Mouse (Mus musculus) brown adipose tissue, adult 24 weeks (tissue): ENCODE data around the gene Ugt1a8. TPM values are rescaled to one million over a fixed set of nuclear protein-coding genes. Genes with fewer than 3 reads are reported as not detected.

ENCODE experiments used
- H3K27ac ChIP-seq: fragments of 200-500 bp; replicated peaks from 2 replicates; pipeline ENCODE4 v1.5.1; 2012; ENCODE audit warnings: low read depth, mild to moderate bottlenecking, low read length
- H3K4me1 ChIP-seq: fragments of 200-500 bp; 2 replicates; pipeline ENCODE4 v1.6.1; 2012; ENCODE audit warnings: low read length, mixed read lengths; ENCODE audit not compliant: control insufficient read depth, insufficient read depth, insufficient read length
- H3K4me3 ChIP-seq: fragments of 200-500 bp; 2 replicates; pipeline ENCODE4 v1.5.1; 2012; ENCODE audit warnings: low read depth, mild to moderate bottlenecking, low read length, moderate library complexity; ENCODE audit not compliant: insufficient read depth
- polyA plus RNA-seq: library from polyadenylated mRNA; stranded (reverse); fragments of >200 nt; gene quantifications from 2 replicates; pipeline ENCODE4 v1.2.4, GENCODE M21; 2012; ENCODE audit not compliant: missing spikeins, insufficient read depth, insufficient read length

Ugt1a8 gene
- polyA plus RNA-seq, 1 experiment, result not detected

DNA sequence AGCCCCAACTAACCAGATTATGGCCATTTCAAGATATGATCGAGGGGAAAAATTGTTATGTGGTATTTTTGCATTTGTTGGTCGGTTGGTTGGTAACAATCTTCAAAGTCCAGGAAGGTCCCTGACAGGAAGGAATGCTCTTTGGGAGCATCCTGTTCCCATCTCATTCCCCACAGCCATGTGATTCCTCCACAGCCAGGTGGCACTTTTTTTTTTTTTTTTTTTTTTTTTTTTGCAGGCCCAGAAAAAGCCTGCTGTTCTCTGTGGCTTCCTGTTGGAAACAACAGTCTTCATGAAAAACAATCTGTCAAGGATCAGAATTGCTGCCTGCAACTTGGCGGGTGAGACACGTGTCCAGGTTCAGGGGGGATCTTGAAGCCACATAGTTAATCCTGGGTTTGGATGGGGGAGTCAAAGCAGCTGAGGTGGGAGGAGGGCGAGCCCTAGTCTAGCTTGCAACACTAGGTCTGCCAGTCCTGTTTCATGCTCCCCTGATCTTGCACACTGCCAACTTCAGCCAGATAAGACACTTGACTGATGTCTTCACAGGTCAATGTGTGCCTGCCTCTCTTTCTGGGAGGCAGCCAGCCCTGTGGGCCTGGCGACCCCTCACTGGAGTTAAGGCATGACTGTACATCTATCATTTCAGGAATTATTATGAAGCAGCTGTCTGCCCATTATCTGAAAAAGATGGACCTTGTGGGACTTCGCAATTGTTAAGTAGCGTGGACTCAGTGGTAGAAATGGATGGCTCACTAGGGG lies 171.4 kb downstream of the Ugt1a8 start:
- Histone ChIP-seq H3K27ac (no peak overlapping the region), H3K4me3 (no peak overlapping the region), H3K4me1 (0 out of 2 replicates have a peak, but pooled peaks cover 2% of the 10 kb centered on the region)

DNA sequence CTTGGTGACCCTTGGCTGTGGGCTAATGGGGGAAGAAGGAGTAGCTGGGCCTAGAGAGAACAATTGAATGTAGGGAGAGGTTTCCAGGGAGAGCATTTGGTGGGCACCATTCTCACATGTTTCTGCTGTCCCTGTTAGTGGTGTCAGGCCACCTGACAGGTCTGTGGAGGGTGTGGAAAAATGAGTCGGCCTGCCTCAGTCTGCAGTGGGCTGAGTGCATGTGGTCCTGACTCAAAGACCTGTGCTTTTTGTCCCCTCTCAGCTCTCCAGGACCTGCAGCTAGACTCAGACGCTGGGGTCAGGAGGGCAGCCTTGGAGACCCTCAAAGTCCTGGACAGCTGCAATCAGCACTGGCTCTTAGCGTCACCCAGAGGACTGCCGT lies 172.0 kb downstream of the Ugt1a8 start:
- Histone ChIP-seq H3K27ac (no peak overlapping the region), H3K4me1 (0 out of 2 replicates have a peak, but pooled peaks cover 2% of the 10 kb centered on the region), H3K4me3 (no peak overlapping the region)

DNA sequence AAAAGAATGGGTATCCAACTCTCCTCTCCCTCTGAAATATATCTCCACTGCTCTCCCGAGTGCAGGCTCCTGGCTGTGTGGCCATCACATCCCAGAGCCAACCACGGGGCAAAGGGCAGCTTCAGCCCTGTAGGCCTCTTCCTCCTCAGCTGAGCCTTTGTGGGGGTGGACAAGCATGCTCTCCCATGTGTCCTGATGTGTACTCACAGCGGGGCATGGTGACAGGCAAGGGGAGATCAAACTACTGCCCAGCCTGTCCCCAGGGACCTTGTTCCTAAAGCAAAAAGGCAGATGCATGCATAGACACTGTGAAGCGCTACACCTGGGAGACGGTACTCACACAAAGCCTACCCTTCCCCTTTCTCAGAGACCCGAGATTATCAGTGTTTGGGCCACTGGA lies 172.5 kb downstream of the Ugt1a8 start:
- H3K4me3 ChIP-seq, result no peak overlapping the region
- H3K27ac ChIP-seq, result no peak overlapping the region
- H3K4me1 ChIP-seq, result 0 out of 2 replicates have a peak, but pooled peaks cover 2% of the 10 kb centered on the region

DNA sequence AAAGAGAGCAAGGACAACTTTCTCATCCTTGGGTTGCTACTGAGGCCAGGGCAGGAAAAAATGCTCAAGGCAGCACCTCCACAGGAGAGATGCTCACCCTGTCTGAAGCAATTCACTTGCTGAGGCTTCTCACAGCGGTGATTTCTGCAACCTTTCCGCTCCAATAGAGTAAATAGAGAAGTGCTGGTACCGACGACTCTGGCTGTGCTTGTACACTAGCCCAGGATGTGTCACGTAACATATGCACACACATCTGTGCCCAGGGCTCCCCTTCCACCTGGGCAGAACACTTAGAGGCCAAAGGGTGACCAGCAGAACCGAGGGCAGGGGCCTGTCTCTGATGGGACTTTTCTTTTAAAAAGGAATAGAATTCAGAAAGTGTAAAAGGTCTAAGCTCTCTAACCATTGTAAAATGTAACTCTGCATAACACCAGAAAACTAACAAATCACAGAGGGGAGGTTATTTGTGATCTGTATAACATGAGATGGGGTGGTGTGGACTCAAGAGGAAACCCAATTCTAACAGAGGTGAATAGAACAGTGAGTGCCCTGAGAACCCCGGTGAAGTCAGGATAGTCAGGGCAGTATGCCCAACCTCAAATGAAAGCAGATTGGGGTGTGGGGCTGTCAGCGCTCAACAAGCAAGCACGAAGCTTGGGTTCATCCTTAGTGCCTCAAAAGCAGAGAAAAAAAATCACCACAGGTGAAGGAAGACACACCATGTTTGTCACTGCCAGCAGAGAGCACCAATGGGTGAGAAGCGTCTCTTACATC lies 173.2 kb downstream of the Ugt1a8 start:
- H3K27ac ChIP-seq, result no peak overlapping the region
- H3K4me3 ChIP-seq, result no peak overlapping the region

DNA sequence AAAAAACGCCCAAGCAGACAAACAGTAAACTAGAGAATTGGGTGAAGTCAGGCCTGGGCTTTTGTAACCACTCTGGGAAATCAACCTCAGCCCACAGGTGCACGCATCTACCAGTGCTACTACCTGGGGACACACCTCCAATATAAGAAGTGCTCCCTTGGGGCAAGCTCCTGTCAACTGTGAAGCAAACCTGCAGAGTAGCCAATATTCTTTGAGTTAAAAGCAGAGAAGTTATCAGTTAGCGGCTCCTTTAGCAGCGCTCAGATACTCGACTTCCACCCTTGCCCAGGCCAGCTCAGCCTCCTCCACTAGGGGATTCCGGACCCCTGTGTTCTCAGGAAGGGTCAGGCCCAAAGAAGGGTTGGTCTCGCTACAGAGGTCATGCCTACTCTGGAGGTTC lies 174.1 kb downstream of the Ugt1a8 start:
- 0 out of 2 replicates have a peak, but pooled peaks cover 2% of the 10 kb centered on the region for H3K4me1 ChIP-seq
- no peak overlapping the region for H3K27ac ChIP-seq
- H3K4me3 ChIP-seq, result no peak overlapping the region

More for the DNA sequence above, 173.2 kb downstream of the Ugt1a8 start:
- 0 out of 2 replicates have a peak, but pooled peaks cover 2% of the 10 kb centered on the region for H3K4me1 ChIP-seq

DNA sequence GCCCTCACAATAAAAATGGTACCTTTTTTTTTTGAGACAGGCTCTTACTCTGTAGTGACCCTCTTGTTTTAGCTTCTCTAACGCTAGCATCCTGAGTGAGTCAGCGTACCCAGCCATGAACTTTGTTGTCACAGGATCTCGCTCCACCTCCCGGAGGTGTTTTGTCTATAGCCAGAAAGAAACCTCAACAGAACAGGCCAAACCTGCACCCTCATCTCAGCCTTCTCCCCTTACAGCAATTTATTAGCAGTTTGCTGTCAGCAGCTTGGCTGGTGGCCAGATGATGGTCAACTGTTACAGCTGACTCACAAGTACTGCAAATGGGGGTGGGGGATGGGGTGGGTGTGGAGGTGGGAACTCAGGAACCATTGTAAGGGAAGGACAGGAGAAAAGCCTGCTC lies 174.6 kb downstream of the Ugt1a8 start:
- H3K4me3 ChIP-seq, result no peak overlapping the region
- H3K27ac ChIP-seq, result no peak overlapping the region
- H3K4me1 ChIP-seq, result 0 out of 2 replicates have a peak, but pooled peaks cover 2% of the 10 kb centered on the region

DNA sequence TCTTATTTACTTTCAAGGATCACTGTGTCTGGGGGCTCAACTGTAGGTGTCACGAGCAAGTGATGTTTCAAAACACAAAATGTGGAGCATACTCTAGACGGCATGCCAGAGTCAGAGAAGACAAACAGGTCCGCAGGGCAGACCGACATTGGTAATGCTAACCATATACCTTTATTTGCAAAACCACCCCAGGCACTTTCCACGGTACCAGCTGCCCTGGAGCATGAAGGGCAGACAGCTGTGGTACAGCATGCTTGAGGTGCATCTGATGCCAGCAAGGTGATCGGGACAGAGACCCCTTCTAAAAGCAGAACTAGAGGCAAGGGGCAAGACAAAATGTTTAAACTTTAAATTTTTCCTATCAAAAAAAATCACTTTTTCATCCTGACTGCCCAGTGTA lies 175.3 kb downstream of the Ugt1a8 start:
- 0 out of 2 replicates have a peak, but pooled peaks cover 2% of the 10 kb centered on the region for H3K4me1 ChIP-seq
- no peak overlapping the region for H3K4me3 ChIP-seq
- H3K27ac ChIP-seq, result no peak overlapping the region

DNA sequence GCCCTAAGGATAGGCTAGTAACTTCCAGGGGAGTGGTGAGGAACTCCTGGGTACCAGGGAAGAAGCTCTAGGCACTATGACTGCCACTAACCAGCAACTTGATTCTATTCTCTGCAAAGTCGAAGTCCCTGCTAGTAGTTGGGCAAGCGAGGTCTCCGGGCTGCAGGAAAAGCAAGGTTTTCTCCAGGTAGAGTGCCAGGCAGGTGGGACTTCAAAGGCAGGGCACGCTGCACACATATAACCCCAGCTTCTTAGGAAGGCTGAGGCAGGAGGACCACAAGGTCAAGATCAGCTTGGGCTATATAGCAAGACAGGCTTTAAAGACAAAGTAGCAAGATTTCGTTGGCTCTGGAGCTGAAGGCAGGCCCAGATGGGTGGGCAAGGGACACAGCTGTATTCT lies 176.2 kb downstream of the Ugt1a8 start:
- H3K4me3 ChIP-seq, result no peak overlapping the region
- H3K4me1 ChIP-seq, result 0 out of 2 replicates have a peak, but pooled peaks cover 2% of the 10 kb centered on the region
- H3K27ac ChIP-seq, result no peak overlapping the region

DNA sequence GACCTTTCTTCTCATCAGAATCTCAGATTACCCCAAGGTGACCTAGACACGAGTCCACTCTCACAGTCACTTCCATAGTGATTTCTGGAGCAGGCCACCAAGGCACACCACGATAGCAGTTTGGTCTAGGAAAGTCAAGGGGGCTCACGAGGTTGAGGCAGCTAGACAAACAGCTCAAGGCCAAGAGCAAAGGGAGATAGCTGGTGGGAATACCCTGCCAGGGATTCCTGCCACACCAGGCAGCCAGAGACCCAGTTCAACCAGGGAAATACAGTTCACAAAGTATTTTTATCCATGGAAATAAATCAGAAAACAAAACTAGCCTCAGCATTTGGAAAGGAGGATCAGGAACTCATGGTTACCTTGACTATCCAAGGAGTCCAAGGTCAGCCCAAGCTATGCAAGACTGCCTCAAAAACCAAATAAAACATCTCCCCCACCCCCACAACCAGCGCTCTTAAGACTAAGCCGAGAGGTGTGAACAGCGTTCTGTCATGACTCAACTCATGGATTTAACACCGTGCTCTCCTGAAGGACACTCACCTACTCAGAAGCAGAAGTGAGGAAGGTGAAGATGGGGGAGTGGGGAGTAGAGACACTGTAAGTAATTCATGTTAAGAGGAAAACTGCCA lies 176.7 kb downstream of the Ugt1a8 start:
- Histone ChIP-seq H3K4me1 (0 out of 2 replicates have a peak, but pooled peaks cover 2% of the 10 kb centered on the region), H3K27ac (no peak overlapping the region), H3K4me3 (no peak overlapping the region)

DNA sequence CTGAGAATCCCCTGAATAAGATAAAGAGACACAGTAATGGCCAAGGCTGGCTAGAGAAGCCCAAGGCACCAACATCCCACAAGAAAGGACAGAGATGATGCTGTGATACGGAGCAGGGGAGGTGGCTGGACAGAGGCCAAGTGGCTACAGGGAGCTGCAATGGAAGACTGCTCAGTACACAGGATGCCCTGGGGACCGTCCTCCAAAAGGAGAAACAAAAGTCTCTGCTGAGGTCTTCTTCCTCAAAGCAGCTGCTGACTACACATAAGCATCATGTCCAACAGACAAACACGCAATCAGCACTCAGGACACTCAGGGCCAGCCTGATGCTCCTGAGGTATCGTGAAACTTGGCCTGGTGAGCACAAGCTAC lies 177.2 kb downstream of the Ugt1a8 start:
- Histone ChIP-seq H3K4me3 (no peak overlapping the region), H3K4me1 (0 out of 2 replicates have a peak, but pooled peaks cover 2% of the 10 kb centered on the region), H3K27ac (no peak overlapping the region)

DNA sequence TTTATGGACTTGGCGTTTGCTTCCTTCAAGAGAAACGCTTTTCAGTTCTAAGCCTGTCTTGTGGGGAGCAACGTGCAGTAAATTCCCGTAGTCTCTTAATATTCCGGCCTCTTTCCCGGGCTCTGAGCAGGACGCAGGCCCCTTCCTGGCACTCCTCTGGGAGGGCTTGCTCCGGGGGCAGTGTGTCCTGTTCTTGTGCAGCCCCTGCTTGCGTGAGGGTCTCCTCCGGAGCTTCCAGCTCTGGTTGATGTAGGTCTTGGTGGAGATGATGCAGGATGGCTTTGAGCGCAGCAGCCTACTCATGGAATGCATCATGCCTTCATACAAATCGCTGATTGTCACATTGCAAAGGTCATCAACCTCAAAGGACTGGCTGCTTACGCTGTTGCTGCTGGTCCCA lies 178.5 kb downstream of the Ugt1a8 start:
- Histone ChIP-seq H3K4me3 (no peak overlapping the region), H3K27ac (no peak overlapping the region), H3K4me1 (no peaks in the 10 kb centered on the region)

DNA sequence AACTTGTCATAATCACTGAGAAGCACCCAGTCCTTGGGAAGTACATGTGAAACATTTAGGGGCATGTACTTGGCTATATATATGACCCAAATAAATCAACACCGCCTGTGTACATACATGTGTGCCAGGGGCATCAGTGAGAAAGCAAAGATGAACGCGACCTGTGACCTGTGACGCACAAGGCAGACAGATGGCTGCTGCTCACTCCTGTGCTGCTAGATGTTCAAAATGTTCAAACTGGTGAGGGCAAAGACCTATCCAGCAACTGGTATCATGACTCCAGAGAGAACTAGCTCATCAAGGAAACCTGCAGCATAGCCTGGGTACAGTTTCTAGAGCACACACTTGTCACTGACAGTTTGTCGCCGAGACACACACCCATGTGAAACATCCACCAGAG lies 179.9 kb downstream of the Ugt1a8 start:
- H3K4me1 ChIP-seq, result no peaks in the 10 kb centered on the region
- H3K27ac ChIP-seq, result no peak overlapping the region
- no peak overlapping the region for H3K4me3 ChIP-seq

DNA sequence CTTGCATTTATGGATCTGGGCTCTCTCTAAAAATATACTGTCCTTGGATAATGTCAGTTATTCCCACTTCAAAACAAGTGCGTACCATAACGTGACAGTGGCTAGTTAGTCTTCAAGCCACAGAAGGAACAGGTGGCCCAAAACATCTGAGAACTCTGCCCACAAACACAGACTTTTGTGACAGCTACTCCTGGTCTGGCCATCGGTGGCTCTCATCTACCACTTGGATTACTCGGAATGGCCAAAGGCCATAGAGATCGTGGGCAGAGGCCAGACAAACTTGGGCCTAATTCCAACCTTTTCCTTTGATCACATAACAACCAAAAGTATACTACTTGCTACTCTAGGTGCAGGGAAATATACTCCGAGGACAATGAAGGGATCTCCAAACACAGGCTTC lies 180.5 kb downstream of the Ugt1a8 start:
- H3K4me3 ChIP-seq, result no peak overlapping the region
- no peaks in the 10 kb centered on the region for H3K4me1 ChIP-seq
- no peak overlapping the region for H3K27ac ChIP-seq
